Mouse (Mus musculus) embryonic facial prominence, embryonic 12.5 days (tissue): Measurements from ENCODE around the gene Dcun1d4. TPM values are rescaled to one million over a fixed set of nuclear protein-coding genes. Genes with fewer than 3 reads are reported as not detected.

Experiments used
- ATAC-seq: fragments of 200-750 bp; cut with Nextera tagmentation; 2 replicates; pipeline ENCODE4 v1.8.0; 2017; ENCODE audit not compliant: insufficient number of reproducible peaks, insufficient read depth, low FRiP score, low TSS enrichment
- H3K27ac ChIP-seq: fragments of 300-500 bp; sonication (generic); 2 replicates; pipeline ENCODE4 v1.5.1; 2016; ENCODE audit warnings: mild to moderate bottlenecking
- H3K27me3 ChIP-seq: fragments of 300-500 bp; sonication (generic); 2 replicates; pipeline ENCODE4 v1.6.1; 2016; ENCODE audit warnings: mild to moderate bottlenecking, moderate library complexity
- H3K36me3 ChIP-seq: fragments of 300-500 bp; sonication (generic); 2 replicates; pipeline ENCODE4 v1.6.1; 2016; ENCODE audit warnings: mild to moderate bottlenecking
- H3K4me1 ChIP-seq: fragments of 300-500 bp; sonication (generic); 2 replicates; pipeline ENCODE4 v1.6.1; 2016
- H3K4me2 ChIP-seq: fragments of 300-500 bp; sonication (generic); replicated peaks from 2 replicates; pipeline ENCODE4 v1.6.1; 2016; ENCODE audit warnings: mild to moderate bottlenecking, moderate library complexity
- H3K4me3 ChIP-seq: fragments of 300-500 bp; sonication (generic); 2 replicates; pipeline ENCODE4 v1.5.1; 2016; ENCODE audit warnings: mild to moderate bottlenecking
- H3K9ac ChIP-seq: fragments of 300-500 bp; sonication (generic); 2 replicates; pipeline ENCODE4 v1.6.1; 2016; ENCODE audit warnings: mild to moderate bottlenecking, moderate library complexity
- H3K9me3 ChIP-seq: fragments of 300-500 bp; sonication (generic); 2 replicates; pipeline ENCODE4 v1.6.1; 2016; ENCODE audit warnings: mild to moderate bottlenecking, moderate library complexity
- WGBS: fragments of 180-500 bp; shearing (Covaris S2); methylation state at CpG from one replicate; pipeline ENCODE4 v1.1.7; 2016; 5-methylcytosine and 5-hydroxymethylcytosine counted together
- polyA plus RNA-seq: library from polyadenylated mRNA; unstranded; fragments of >200 nt; fragmentation: Nextera tagmentation; extraction: Ambion mirVana; gene quantifications from 2 replicates; pipeline ENCODE4 v1.2.1, GENCODE M21; 2016

The Dcun1d4 gene
- polyA plus RNA-seq, 1 experiment from 2014 or later, result 37.9 TPM

- H3K9me3 ChIP-seq, result no peaks in the 10 kb centered on the region
- ATAC-seq, result no peak
- no peak overlapping the region for H3K27ac ChIP-seq
- no peak overlapping the region for H3K4me2 ChIP-seq
- H3K4me3 ChIP-seq, result no peak overlapping the region
- peaks cover 45% of the 10 kb centered on the region for H3K36me3 ChIP-seq
- no peaks in the 10 kb centered on the region for H3K27me3 ChIP-seq
- 85% methylated on average over 8 of the region's 8 CpGs for WGBS
- no peaks in the 10 kb centered on the region for H3K4me1 ChIP-seq
- H3K9ac ChIP-seq, result no peak overlapping the region
These were observed 74.5 kb downstream of the Dcun1d4 start for GRCm38 (mm10) chr5:73555096-73555852.

GRCm38 (mm10) chr5:73556733-73557425 lies 76.1 kb downstream of the Dcun1d4 start:
- H3K4me3 ChIP-seq, result no peak overlapping the region
- H3K9me3 ChIP-seq, result no peaks in the 10 kb centered on the region
- no peak for ATAC-seq
- no peak overlapping the region for H3K9ac ChIP-seq
- no peak overlapping the region for H3K27ac ChIP-seq
- H3K36me3 ChIP-seq, result peaks cover 47% of the 10 kb centered on the region
- H3K27me3 ChIP-seq, result no peaks in the 10 kb centered on the region
- 83% methylated on average over 12 of the region's 12 CpGs for WGBS
- no peak overlapping the region for H3K4me2 ChIP-seq
- no peaks in the 10 kb centered on the region for H3K4me1 ChIP-seq

GRCm38 (mm10) chr5:73558756-73559155 lies 78.0 kb downstream of the Dcun1d4 start:
- Histone ChIP-seq H3K27ac (no peak overlapping the region), H3K9me3 (no peaks in the 10 kb centered on the region), H3K9ac (no peak overlapping the region), H3K4me2 (no peak overlapping the region), H3K27me3 (no peaks in the 10 kb centered on the region), H3K4me3 (no peak overlapping the region), H3K36me3 (peaks cover 33% of the 10 kb centered on the region), H3K4me1 (no peaks in the 10 kb centered on the region)
- ATAC-seq, result no peak
- WGBS, result 92% methylated on average over 6 of the region's 6 CpGs

DNA sequence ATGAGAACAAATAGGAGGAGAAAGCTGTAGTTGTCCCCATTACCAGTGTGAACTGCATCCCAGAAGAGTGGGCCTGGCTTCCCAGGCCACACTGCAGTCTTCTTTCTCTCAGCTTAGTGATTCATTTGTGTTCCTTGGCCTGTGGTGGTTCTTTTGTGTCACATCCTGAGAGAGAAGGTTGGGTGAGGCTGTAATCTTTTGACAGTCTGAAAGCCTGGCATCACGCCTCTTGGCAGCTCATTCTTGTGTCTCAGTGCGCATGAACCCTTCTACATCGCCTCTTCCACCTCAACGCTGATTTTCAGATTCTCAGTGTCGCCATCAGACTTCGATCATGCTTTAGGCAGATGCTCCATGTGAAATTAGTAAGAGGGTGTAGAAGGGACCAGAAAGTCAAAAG lies 83.2 kb downstream of the Dcun1d4 start:
- Histone ChIP-seq H3K4me3 (no peak overlapping the region), H3K36me3 (0 out of 2 replicates have a peak, but pooled peaks cover 10% of the 10 kb centered on the region), H3K9me3 (no peaks in the 10 kb centered on the region), H3K27ac (no peak overlapping the region), H3K9ac (no peak overlapping the region), H3K27me3 (no peaks in the 10 kb centered on the region), H3K4me1 (no peaks in the 10 kb centered on the region), H3K4me2 (no peak overlapping the region)
- no peak for ATAC-seq
- 94% methylated on average over 6 of the region's 6 CpGs for WGBS

- Histone ChIP-seq H3K36me3 (0 out of 2 replicates have a peak, but pooled peaks cover 7% of the 10 kb centered on the region), H3K4me1 (no peaks in the 10 kb centered on the region), H3K9me3 (no peaks in the 10 kb centered on the region), H3K9ac (no peak overlapping the region), H3K27ac (no peak overlapping the region), H3K4me2 (no peak overlapping the region), H3K27me3 (no peaks in the 10 kb centered on the region), H3K4me3 (no peak overlapping the region)
- ATAC-seq, result no peak
- 75% methylated on average over 5 of the region's 5 CpGs for WGBS
These were observed 85.3 kb downstream of the Dcun1d4 start for GRCm38 (mm10) chr5:73566119-73566518.

DNA sequence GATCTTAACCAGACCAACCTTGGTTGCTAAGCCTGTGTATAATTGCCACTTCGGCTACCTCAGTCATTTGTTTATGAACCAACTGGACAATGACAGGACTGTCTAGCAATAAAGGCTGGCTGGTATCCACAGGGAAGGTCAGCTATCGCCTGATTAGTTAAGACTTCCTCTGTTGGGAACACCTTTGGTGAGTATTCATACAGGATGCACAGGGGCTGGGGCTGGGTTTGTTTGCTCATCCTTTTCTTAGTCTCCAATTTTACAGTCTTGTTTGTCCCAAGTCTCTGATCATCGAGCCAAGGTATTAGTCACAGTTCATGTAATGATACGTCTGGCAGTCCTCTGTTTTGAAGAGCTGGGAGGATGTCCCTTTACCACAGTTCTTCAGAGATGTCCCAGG lies 86.1 kb downstream of the Dcun1d4 start:
- H3K9me3 ChIP-seq, result no peaks in the 10 kb centered on the region
- no peak for ATAC-seq
- H3K4me3 ChIP-seq, result no peak overlapping the region
- no peak overlapping the region for H3K4me2 ChIP-seq
- no peak overlapping the region for H3K27ac ChIP-seq
- no peaks in the 10 kb centered on the region for H3K27me3 ChIP-seq
- no peak overlapping the region for H3K9ac ChIP-seq
- WGBS, result 80% methylated on average over 4 of the region's 4 CpGs
- no peaks in the 10 kb centered on the region for H3K4me1 ChIP-seq
- no peaks in the 10 kb centered on the region for H3K36me3 ChIP-seq

DNA sequence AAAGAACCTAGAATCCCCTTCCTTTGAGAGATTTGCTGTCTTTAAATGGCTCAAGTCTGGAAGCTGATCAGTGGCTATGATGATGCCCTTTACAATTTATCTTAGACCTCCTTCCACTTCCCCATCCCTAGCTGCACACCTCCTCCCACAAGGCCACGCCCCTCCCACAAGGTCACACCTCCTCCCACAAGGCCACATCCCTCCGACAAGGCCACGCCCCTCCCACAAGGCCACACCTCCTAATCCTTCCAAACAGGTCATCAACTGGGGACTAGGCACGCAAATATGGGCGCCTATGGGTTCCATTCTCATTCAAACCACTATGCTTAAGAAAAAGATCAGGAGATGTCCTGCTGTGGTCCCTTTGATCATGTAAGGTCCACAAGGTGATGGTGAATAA lies 88.4 kb downstream of the Dcun1d4 start:
- no peaks in the 10 kb centered on the region for H3K27me3 ChIP-seq
- H3K4me2 ChIP-seq, result no peak overlapping the region
- no peak overlapping the region for H3K27ac ChIP-seq
- no peak for ATAC-seq
- H3K9ac ChIP-seq, result no peak overlapping the region
- no peaks in the 10 kb centered on the region for H3K9me3 ChIP-seq
- no peak overlapping the region for H3K4me3 ChIP-seq
- no peaks in the 10 kb centered on the region for H3K4me1 ChIP-seq
- H3K36me3 ChIP-seq, result no peaks in the 10 kb centered on the region
- WGBS, result 83% methylated on average over 5 of the region's 5 CpGs

DNA sequence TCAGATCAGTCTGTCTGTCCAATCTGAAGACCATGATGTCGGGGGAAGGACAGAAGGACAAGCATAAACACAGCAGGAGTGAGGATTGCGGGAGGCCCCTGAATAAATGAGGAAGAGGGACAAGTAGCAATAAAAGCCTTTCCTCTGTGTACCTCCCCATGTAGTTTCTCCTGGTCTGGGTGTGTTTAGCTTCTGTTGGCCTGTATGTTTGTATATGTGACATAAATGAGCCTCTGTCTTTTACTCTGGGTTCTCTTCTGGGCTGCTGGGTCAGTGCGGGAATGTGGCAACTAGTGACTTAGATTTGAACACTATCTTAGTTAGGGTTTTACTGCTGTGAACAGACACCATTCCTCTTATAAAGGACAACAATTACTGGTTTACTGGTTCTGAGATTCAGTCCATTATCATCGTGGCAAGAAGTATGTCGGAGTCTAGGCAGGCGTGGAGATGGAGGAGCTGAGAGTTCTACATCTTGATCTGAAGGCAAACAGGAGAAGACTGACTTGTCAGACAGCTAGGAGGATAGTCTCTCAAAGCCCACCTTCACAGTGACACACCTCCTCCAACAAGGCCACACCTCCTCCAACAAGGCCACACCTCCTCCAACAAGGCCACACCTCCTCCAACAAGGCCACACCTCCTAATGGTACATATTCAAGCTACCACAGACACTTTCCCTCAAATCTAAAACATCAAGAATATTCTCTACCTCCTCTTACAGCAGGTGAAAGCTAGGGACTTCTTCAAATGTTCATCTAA lies 90.8 kb downstream of the Dcun1d4 start:
- H3K27ac ChIP-seq, result no peak overlapping the region
- H3K36me3 ChIP-seq, result no peaks in the 10 kb centered on the region
- H3K4me2 ChIP-seq, result no peak overlapping the region
- ATAC-seq, result no peak
- no peaks in the 10 kb centered on the region for H3K27me3 ChIP-seq
- no peaks in the 10 kb centered on the region for H3K9me3 ChIP-seq
- no peaks in the 10 kb centered on the region for H3K4me1 ChIP-seq
- H3K4me3 ChIP-seq, result no peak overlapping the region
- 95% methylated on average over 6 of the region's 6 CpGs for WGBS
- H3K9ac ChIP-seq, result no peak overlapping the region

- no peak overlapping the region for H3K9ac ChIP-seq
- no peak overlapping the region for H3K4me2 ChIP-seq
- ATAC-seq, result no peak
- no peaks in the 10 kb centered on the region for H3K27me3 ChIP-seq
- no peak overlapping the region for H3K4me3 ChIP-seq
- no peaks in the 10 kb centered on the region for H3K9me3 ChIP-seq
- no peaks in the 10 kb centered on the region for H3K36me3 ChIP-seq
- no peaks in the 10 kb centered on the region for H3K4me1 ChIP-seq
- no peak overlapping the region for H3K27ac ChIP-seq
- 93% methylated on average over 2 of the region's 2 CpGs for WGBS
These were observed 92.0 kb downstream of the Dcun1d4 start for GRCm38 (mm10) chr5:73572846-73573245.

GRCm38 (mm10) chr5:73573789-73574188 lies 93.0 kb downstream of the Dcun1d4 start:
- Histone ChIP-seq H3K36me3 (no peaks in the 10 kb centered on the region), H3K4me3 (no peak overlapping the region)
- WGBS, result 71% methylated on average over 7 of the region's 7 CpGs

DNA sequence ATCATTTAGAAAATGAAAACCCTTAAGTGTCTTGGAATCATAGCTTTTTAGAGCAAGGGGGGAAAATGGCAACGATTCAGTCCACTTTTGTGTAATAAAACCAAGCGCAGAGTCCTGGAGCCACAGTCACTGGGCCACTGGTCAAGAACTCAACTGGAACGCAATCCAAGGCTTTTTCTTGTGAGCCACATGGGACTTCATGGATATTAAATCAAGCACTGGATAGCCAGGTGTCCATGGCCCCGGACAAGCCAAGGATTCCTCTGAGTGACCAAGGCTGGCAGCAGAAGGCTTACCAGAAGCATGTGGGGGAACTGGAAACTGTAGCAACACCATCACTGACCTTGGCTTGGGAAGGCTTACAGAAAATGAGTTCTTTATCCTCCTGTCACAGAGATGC lies 93.8 kb downstream of the Dcun1d4 start:
- WGBS, result 87% methylated on average over 4 of the region's 4 CpGs
- no peaks in the 10 kb centered on the region for H3K9me3 ChIP-seq
- H3K4me1 ChIP-seq, result no peaks in the 10 kb centered on the region
- H3K4me2 ChIP-seq, result no peak overlapping the region
- H3K9ac ChIP-seq, result no peak overlapping the region
- H3K36me3 ChIP-seq, result no peaks in the 10 kb centered on the region
- H3K27ac ChIP-seq, result no peak overlapping the region
- H3K27me3 ChIP-seq, result no peaks in the 10 kb centered on the region
- no peak overlapping the region for H3K4me3 ChIP-seq
- no peak for ATAC-seq

More at GRCm38 (mm10) chr5:73573789-73574188, 93.0 kb downstream of the Dcun1d4 start:
- no peak overlapping the region for H3K27ac ChIP-seq
- no peak for ATAC-seq
- no peaks in the 10 kb centered on the region for H3K27me3 ChIP-seq
- no peaks in the 10 kb centered on the region for H3K9me3 ChIP-seq
- no peak overlapping the region for H3K4me2 ChIP-seq
- H3K4me1 ChIP-seq, result no peaks in the 10 kb centered on the region
- H3K9ac ChIP-seq, result no peak overlapping the region

DNA sequence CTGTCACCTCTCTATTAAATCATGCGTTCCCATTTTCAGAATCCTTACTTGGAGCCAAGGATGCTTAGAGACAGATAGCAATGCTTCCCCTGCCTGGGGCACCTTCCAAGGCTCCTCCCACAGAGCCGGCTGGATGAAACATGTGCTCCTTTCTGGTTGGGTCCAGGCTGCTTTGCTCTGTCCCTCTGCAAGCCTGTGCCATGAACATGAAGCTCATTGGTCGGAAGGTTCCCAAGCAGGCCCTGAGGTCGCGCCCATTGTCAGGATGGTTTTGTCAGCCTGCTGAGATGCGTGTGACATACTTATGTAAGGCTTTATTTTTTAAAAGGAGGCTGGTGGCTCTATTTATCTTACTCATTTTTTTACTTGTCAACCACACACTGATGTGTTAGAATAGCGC lies 95.9 kb downstream of the Dcun1d4 start:
- no peaks in the 10 kb centered on the region for H3K27me3 ChIP-seq
- H3K4me2 ChIP-seq, result no peak overlapping the region
- ATAC-seq, result no peak
- H3K36me3 ChIP-seq, result no peaks in the 10 kb centered on the region
- 62% methylated on average over 7 of the region's 7 CpGs for WGBS
- H3K9me3 ChIP-seq, result no peaks in the 10 kb centered on the region
- no peaks in the 10 kb centered on the region for H3K4me1 ChIP-seq
- no peak overlapping the region for H3K4me3 ChIP-seq
- no peak overlapping the region for H3K9ac ChIP-seq
- no peak overlapping the region for H3K27ac ChIP-seq
